Mouse (Mus musculus) G1E (cell line): Measurements from ENCODE around the gene Dscaml1. TPM values are rescaled to one million over a fixed set of nuclear protein-coding genes. Genes with fewer than 3 reads are reported as not detected.
A peak's percentile ranks its signal among the peaks of the same experiment; 100 is the strongest.
"Not testable (repeated sequence)": the region's sequence is repeated elsewhere in the genome, so short reads cannot be mapped to it uniquely, and the experiment has no call there.

ENCODE experiments used
- ATAC-seq: 2 replicates; pipeline ENCODE4 v1.8.0; 2016; ENCODE audit warnings: mild to moderate bottlenecking; ENCODE audit not compliant: insufficient number of reproducible peaks, poor library complexity, low FRiP score, severe bottlenecking; ENCODE audit errors: extremely low read depth
- DNase-seq: peaks from one replicate; pipeline ENCODE4 v3.0.0; 2012; ENCODE audit warnings: low spot score
- H3K27me3 ChIP-seq: 2 replicates; pipeline ENCODE4 v1.6.1; 2012; ENCODE audit warnings: mild to moderate bottlenecking, low read length, inconsistent platforms; ENCODE audit not compliant: insufficient read depth
- H3K36me3 ChIP-seq: replicated peaks from 2 replicates; pipeline ENCODE3; 2012; ENCODE audit warnings: mild to moderate bottlenecking, inconsistent platforms
- H3K4me1 ChIP-seq: 2 replicates; pipeline ENCODE4 v1.6.1; 2012; ENCODE audit warnings: low read depth, low read length, inconsistent platforms, mixed read lengths; ENCODE audit not compliant: insufficient read depth
- H3K4me3 ChIP-seq: 2 replicates; pipeline ENCODE4 v1.5.1; 2012; ENCODE audit warnings: low read depth, mild to moderate bottlenecking, inconsistent platforms, low read length, moderate library complexity, mixed read lengths
- H3K9me3 ChIP-seq: replicated peaks from 2 replicates; pipeline ENCODE4 v1.6.1; 2012; ENCODE audit warnings: inconsistent platforms
- CTCF ChIP-seq: IDR thresholded peaks from 2 replicates; pipeline ENCODE4 v1.5.1; 2012; ENCODE audit warnings: low read depth, low read length, inconsistent platforms, mixed read lengths
- GATA1 ChIP-seq: IDR thresholded peaks from 2 replicates; pipeline ENCODE4 v1.6.1; 2012; ENCODE audit warnings: borderline replicate concordance, low read length, inconsistent platforms, mixed read lengths
- GATA2 ChIP-seq: IDR thresholded peaks from 2 replicates; pipeline ENCODE4 v1.6.1; 2012; ENCODE audit warnings: low read depth, low read length, inconsistent platforms, borderline replicate concordance
- POLR2AphosphoS5 ChIP-seq: IDR thresholded peaks from 2 replicates; pipeline ENCODE4 v1.6.1; 2012; ENCODE audit warnings: low read depth, low read length, inconsistent platforms; ENCODE audit not compliant: insufficient replicate concordance
- TAL1 ChIP-seq: conservative IDR thresholded peaks from 2 replicates; pipeline ENCODE4 v1.6.1; 2012; ENCODE audit warnings: low read depth, low read length, inconsistent platforms, mixed read lengths
- polyA plus RNA-seq: library from polyadenylated mRNA; stranded (reverse); fragments of >175 nt; gene quantifications from 2 replicates; pipeline ENCODE4 v1.2.3, GENCODE M21; 2012
- total RNA-seq, 2 experiments: library from RNA; stranded (forward) in 1 of 2; stranded (reverse) in 1 of 2; fragments of 200-1000 nt in 1 of 2; fragments of >200 nt in 1 of 2; fragmentation: Nextera tagmentation in 1 of 2; gene quantifications; 2 replicates each; pipeline ENCODE4 v1.2.3; 2014 to 2017

Gene Dscaml1
- total and polyA plus RNA-seq, 3 experiments = 0.22 TPM; not detected in 2

GRCm38 (mm10) chr9:45774088-45774487 is 347.7 kb downstream of the Dscaml1 start:
- peaks cover 14% of the 10 kb centered on the region for H3K4me1 ChIP-seq
- no peak overlapping the region for H3K4me3 ChIP-seq
- DNase-seq (no peak), ATAC-seq (no peak)
- peaks cover 96% of the 10 kb centered on the region for H3K36me3 ChIP-seq
- no peak for TF ChIP-seq POLR2AphosphoS5
- no peak for TF ChIP-seq TAL1
- no peak for TF ChIP-seq CTCF
- no peak for TF ChIP-seq GATA1
- no peaks in the 10 kb centered on the region for H3K9me3 ChIP-seq
- no peaks in the 10 kb centered on the region for H3K27me3 ChIP-seq

GRCm38 (mm10) chr9:45776176-45776575 is 349.7 kb downstream of the Dscaml1 start:
- not testable (repeated sequence) for H3K4me3 ChIP-seq, ATAC-seq, DNase-seq, H3K27me3 ChIP-seq, H3K9me3 ChIP-seq
- peaks cover 12% of the 10 kb centered on the region; the same call in 1 of the 2 replicates for H3K4me1 ChIP-seq
- H3K36me3 ChIP-seq = peaks cover 94% of the 10 kb centered on the region

- Histone ChIP-seq H3K27me3 (no peaks in the 10 kb centered on the region), H3K9me3 (no peaks in the 10 kb centered on the region), H3K36me3 (peaks cover 97% of the 10 kb centered on the region), H3K4me1 (peaks cover 19% of the 10 kb centered on the region), H3K4me3 (no peak overlapping the region)
- TF ChIP-seq CTCF (no peak), POLR2AphosphoS5 (no peak), GATA2 (no peak), GATA1 (no peak), TAL1 (no peak)
- no peak for ATAC-seq
- no peak for DNase-seq
These were observed 352.8 kb downstream of the Dscaml1 start for GRCm38 (mm10) chr9:45779201-45779600.

DNA sequence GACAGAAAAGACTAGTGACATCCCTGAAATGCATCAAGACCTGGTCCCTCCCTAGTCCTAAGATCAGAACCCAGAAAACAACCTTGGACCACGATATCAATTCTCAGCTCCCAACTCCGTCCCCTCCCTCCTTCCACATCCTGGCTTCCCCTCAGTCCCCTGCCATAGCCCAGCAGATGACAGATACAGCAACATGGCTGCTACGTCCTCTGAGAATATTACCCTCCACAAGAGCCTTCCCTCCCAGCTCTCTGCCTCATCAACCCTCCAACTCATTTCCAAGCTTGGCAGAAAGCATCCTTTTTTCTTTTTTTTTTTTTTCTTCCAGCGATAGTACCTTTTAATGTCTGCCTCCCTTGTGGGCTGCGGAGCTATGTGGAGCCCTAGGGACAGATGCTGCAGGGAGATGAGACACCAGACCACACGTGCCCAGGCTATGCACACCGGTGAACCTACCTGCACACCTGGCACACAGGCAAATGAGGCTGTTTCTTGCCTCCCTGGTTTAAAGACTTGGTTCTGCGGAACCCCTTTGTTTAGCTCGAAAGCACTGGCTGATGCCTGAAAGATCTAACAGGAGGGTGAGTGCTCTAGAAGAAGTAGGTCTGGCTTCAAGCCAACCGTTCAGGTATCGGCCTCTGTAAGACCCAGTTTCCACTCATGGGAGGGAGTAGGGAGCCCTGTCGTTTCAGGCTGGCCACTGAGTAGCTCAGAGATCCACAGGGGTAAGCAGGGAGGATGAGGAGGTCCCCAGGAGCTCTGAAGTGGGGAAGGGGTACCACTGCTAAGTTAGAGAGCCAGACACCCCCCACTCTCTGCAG is 357.0 kb downstream of the Dscaml1 start:
- TF ChIP-seq GATA1 = no peak
- TF ChIP-seq GATA2 = no peak
- no peak for TF ChIP-seq CTCF
- DNase-seq (no peak), ATAC-seq (no peak)
- Histone ChIP-seq H3K4me1 (peaks cover 39% of the 10 kb centered on the region), H3K9me3 (no peaks in the 10 kb centered on the region), H3K4me3 (no peak overlapping the region), H3K27me3 (no peaks in the 10 kb centered on the region), H3K36me3 (peaks cover 88% of the 10 kb centered on the region)

GRCm38 (mm10) chr9:45787071-45787470 is 360.6 kb downstream of the Dscaml1 start:
- DNase-seq = no peak
- H3K27me3 ChIP-seq = no peaks in the 10 kb centered on the region
- no peaks in the 10 kb centered on the region for H3K9me3 ChIP-seq
- no peak for ATAC-seq
- peak overlapping the region; percentile 62 for H3K4me3 ChIP-seq
- TF ChIP-seq GATA2 = no peak
- no peak for TF ChIP-seq GATA1
- TF ChIP-seq CTCF = no peak
- no peak for TF ChIP-seq POLR2AphosphoS5
- no peak for TF ChIP-seq TAL1
- peaks cover 59% of the 10 kb centered on the region for H3K4me1 ChIP-seq
- H3K36me3 ChIP-seq = peaks cover 88% of the 10 kb centered on the region

GRCm38 (mm10) chr9:45787547-45787946 is 361.1 kb downstream of the Dscaml1 start:
- ATAC-seq (peak; percentile 46), DNase-seq (peak; percentile 60)
- no peaks in the 10 kb centered on the region for H3K27me3 ChIP-seq
- no peaks in the 10 kb centered on the region for H3K9me3 ChIP-seq
- peak overlapping the region; percentile 62; the same call in 1 of the 2 replicates for H3K4me3 ChIP-seq
- H3K36me3 ChIP-seq = peaks cover 88% of the 10 kb centered on the region
- H3K4me1 ChIP-seq = peaks cover 58% of the 10 kb centered on the region
- TF ChIP-seq TAL1 (peak; percentile 22; the same call in 1 of the 2 replicates), GATA2 (no peak)

GRCm38 (mm10) chr9:45788405-45788804 is 362.0 kb downstream of the Dscaml1 start:
- Histone ChIP-seq H3K4me3 (peak overlapping the region; percentile 31; the same call in 1 of the 2 replicates), H3K36me3 (peaks cover 87% of the 10 kb centered on the region), H3K27me3 (no peaks in the 10 kb centered on the region), H3K4me1 (peaks cover 58% of the 10 kb centered on the region), H3K9me3 (no peaks in the 10 kb centered on the region)
- peak; percentile 46; the same call in 1 of the 2 replicates for TF ChIP-seq TAL1
- no peak for TF ChIP-seq CTCF
- peak; percentile 65 for ATAC-seq
- peak; percentile 73 for DNase-seq
